Mouse (Mus musculus): Measurements from ENCODE around the gene Bcl2l11.

DNA sequence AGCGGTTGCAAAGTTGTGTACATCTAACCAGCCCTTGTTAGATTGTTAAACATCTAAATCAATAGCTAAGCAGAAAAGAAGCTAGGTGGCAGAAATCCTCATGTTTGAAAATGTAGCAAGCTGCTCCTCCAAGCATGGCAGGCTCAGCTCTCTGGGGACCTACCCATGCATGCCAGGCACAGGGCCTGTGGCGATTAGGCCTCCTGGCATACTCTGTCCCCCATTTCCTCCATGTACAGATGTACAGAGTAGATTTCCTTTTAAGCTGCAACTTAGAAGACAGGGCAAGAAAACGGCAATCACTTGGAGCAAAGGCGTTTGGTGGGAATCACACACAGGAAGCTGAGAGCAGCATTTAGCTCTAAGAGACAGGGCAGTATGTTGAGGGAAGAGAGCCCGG, 31.6 kb upstream of the Bcl2l11 start:
- TF ChIP-seq EP300 (IDR thresholded peaks at IDR 0.05; ENCODE audit: insufficient read depth, low read depth, low read length) (no peak), POLR2A (IDR thresholded peaks at IDR 0.05; ENCODE audit: insufficient read depth, low read length) (no peak)
